Mouse (Mus musculus): Measurements from ENCODE around the gene Gadl1.

Gadl1 gene

DNA sequence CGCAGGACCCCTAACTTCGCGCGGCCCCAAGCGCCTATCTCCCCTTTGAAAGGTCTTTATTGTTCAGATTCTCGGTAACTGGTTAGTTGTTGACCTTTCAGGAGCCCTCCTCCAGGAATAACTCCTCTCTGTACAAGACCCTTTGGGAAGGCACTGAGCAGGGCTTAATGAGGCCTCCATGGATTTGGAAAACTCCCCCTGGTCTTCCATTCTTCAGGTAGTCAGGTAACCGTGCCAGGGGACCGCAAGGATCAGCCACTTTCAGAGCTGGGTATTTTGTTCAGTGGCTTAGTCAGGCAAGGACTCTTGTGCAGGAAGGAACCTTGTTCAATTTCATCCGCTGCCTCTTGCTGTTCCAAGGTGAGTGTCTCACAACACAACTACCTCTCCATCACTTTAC lies at the start of gene Gadl1:
Gene Gadl1 (plus strand): TSS at position 301 of the 400 bp plus-strand sequence.
- DNase-seq (ENCODE audit: low spot score), result no peak

DNA sequence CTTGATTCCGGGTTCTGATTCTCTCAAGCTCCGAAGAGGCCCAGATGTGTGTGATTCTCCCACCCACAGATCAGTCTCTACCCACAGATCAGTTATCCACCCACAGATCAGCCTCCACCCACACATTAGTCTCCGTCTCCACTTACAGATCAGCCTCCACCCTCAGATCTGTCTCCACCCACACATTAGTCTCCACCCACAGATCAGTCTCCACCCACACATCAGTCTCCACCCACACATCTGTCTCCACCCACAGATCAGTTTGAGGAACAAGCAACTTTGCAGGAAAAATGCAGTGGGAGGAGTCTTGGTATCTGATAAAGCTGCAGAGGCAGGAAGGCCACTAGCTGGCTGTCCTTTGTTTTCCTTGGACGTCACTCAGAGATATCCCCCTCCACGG lies 46.5 kb upstream of the Gadl1 start:
- no peak for DNase-seq (ENCODE audit: low spot score)

DNA sequence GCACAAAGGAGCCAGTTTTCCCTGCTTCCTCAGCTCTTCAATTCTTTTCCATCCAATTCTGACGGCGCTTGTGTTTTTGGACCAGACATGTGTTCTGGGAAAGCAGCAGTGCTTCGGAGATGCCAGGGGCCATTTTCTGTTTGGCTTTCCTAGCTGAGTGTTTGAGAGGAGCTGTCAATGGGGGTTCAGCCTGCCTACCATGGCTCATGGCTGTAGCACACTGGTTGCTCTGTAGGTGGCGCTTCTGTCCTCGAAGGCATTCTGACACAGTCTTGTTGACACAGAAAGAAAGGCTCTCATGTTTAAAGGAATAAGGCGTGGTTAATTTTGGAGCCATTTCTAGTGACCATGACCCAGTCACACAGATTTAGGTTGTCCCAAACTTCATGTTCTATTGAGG lies 45.9 kb upstream of the Gadl1 start:
- peak; percentile 8 for DNase-seq (ENCODE audit: low spot score)

DNA sequence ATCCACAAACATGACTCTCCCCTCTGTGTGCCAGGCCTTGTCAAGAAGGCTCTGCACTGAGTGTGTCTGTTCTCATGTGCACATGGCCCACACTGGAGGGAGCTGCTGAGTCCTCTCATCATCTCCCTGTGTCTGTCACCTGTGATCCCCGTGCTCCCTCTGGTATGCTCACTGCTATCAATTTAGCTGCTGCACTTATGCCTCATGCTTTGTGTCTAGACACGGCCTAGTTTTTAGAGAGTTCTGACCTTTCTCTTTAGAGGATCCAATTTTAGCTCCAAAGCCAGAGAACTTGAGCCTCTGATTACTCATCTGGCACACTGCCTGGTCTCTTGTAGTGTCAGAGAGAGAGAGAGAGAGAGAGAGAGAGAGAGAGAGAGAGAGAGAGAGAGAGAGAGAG lies 42.0 kb upstream of the Gadl1 start:
- DNase-seq (ENCODE audit: low spot score), result no peak

GRCm38 (mm10) chr9:115870168-115870567 lies 39.1 kb upstream of the Gadl1 start:
- DNase-seq (ENCODE audit: low spot score), result no peak

GRCm38 (mm10) chr9:115870640-115871039 lies 38.6 kb upstream of the Gadl1 start:
- DNase-seq (ENCODE audit: low spot score), result no peak

- no peak for DNase-seq (ENCODE audit: low spot score)
These were observed 28.8 kb upstream of the Gadl1 start for GRCm38 (mm10) chr9:115880500-115880899.

DNA sequence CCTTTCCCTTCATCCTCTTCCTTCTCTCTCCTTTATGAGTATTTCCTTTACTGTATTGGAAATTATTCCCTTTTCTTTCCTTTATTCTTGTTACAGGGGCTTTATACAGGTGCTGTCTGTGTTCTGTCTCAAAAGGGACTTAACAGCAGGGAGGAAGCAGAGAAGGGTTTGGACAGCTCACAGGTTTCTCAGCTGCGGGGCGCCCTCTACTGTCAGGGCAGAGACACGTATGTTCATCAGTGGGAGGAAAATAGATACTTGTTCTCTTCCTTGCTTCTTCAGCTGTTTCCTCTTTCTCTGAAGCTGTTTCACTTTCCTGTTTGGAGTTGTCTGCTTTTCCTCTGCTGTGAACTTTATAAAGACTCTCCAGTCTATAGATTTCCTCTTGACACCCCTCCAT lies 28.1 kb upstream of the Gadl1 start:
- DNase-seq (ENCODE audit: low spot score), result peak; percentile 27

DNA sequence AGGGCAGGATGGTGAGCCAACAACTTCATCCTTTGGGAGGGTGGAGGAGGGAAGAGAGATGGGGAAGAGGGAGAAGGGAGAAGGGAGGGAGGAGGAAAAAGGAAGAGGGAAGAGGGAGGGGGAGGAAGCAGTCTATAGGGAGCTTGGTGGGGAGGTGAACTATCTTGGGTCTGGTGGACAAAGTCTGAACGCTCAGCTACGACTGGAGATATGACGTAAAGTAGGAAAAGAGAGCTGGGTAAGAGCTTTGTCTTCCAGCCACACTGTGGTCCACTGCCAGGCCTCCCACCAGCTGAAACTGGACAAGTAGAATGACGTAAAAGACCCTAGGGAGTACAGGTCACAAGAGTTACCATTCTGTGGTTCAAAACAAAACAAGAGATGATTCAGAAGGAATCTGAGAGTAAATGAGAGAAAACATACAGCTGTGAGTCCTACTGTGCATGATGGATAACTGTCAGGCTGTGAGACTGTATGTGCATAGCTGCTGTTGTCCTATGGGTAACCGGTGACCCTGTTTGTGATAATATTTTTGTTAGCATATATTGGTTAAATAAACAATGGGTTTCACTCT lies 26.5 kb upstream of the Gadl1 start:
- no peak for DNase-seq (ENCODE audit: low spot score)

- DNase-seq (ENCODE audit: low spot score), result no peak
These were observed 25.8 kb upstream of the Gadl1 start for GRCm38 (mm10) chr9:115883413-115883812.

GRCm38 (mm10) chr9:115887571-115887970 lies 21.7 kb upstream of the Gadl1 start:
- no peak for DNase-seq (ENCODE audit: low spot score)

GRCm38 (mm10) chr9:115893131-115893530 lies 16.1 kb upstream of the Gadl1 start:
- DNase-seq (ENCODE audit: low spot score), result no peak

DNA sequence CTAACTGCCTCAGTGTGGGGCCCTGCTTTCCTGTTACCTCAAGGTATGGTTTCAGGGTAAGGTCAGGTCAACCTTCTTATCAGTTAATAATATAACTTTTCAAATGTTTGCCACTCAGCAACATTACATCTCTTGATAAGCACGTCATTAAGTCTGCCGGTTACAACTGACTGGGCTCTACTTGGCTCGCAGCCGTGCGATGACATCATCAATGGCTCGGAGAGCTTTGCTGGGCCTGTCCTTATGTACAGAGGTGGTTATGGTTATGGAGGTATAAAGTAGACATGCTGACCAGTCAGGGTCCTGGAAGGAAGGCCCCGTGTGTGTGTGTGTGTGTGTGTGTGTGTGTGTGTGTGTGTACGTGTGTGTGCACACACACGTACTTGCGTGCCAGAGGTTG lies 15.3 kb upstream of the Gadl1 start:
- DNase-seq (ENCODE audit: low spot score), result no peak

DNA sequence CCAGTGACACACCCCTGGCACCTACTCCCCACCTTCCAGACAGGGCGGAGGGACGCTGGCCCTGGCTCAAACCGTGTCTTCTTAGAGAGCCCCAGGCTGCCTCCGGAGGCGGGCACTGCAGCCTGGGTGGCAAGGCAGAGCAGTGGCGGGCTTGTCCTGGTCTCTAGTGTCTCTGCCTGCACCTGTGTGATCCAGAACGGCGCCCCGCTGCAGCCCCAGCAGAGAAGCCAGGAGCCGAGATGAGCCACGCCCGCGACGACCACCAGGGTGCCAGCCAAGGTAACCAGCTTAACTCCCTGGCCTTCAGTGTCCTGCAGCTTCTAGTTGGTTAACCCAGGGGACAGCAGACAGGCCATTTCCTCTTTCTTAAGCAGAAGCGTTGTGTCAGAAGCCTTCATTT lies 930 bp upstream of the Gadl1 start:
- DNase-seq (ENCODE audit: low spot score), result no peak

GRCm38 (mm10) chr9:115914006-115914405 lies 4.8 kb downstream of the Gadl1 start:
- DNase-seq (ENCODE audit: low spot score), result no peak

GRCm38 (mm10) chr9:115915586-115916270 lies 6.5 kb downstream of the Gadl1 start:
- no peak for DNase-seq (ENCODE audit: low spot score)

DNA sequence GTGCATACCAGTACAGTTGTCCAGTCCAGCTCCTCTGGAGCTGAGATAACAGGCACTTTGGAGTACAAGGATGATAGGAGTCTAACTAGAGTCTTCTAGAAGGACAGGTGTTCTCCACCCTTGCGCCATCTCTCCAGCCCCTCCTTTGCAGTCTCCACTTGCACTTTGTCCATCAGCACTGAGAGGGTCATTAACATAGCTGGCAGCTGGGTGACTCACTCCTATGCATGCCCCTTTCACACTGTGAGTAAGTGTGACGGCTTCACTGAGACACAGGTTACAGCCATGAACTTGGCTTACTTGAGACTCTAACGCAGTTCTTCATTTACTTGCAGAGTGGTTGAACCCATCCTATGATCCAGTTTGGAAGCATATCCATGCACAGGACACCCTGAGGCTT lies 10.5 kb downstream of the Gadl1 start:
- no peak for DNase-seq (ENCODE audit: low spot score)

DNA sequence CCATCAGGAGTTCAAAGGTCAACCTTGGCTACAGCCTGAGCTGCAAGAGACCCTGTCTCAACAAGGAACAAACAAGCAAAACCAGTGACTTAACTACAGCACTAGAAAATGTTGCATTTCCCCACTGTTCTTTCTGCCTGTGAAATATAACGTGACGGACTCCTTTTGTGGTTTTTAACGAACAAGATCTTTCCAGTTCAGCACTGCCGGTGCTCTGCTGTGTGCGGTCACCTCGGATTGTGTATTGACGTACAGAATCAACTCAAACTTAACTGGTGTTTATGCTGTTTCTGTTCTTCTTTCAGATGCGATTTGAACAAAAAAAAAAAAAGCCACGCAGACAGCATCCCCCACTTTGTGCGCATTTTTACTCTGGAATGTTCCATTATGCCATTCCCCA lies 13.4 kb downstream of the Gadl1 start:
- no peak for DNase-seq (ENCODE audit: low spot score)

- no peak for DNase-seq (ENCODE audit: low spot score)
These were observed 14.8 kb downstream of the Gadl1 start for GRCm38 (mm10) chr9:115924094-115924493.

DNA sequence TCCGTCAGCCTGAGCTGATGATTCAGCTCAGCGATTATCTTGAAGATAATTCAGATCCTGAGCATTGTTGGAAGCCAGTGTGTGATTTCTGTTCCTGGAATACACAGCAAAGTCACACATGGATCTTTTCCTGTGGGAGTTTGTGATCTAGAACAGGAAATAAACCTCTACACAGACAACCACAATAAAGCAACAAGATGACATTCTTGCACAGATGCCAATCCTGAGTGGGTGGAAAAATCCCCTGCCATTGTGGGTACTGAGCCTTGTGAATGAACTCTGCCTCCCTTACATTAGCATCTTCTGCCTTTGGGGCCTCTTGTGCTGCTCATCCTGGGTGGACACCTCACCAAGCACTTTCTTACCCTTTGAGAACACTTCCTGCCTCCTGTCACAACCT lies 22.5 kb downstream of the Gadl1 start:
- no peak for DNase-seq (ENCODE audit: low spot score)

- DNase-seq (ENCODE audit: low spot score), result no peak
These were observed 23.5 kb downstream of the Gadl1 start for GRCm38 (mm10) chr9:115932741-115933140.

GRCm38 (mm10) chr9:115933243-115933964 lies 24.1 kb downstream of the Gadl1 start:
- no peak for DNase-seq (ENCODE audit: low spot score)

- no peak for DNase-seq (ENCODE audit: low spot score)
These were observed 25.0 kb downstream of the Gadl1 start for GRCm38 (mm10) chr9:115934288-115934687.
